Mouse (Mus musculus) forebrain, embryonic 15.5 days (tissue): ENCODE results near the gene Mnt. TPM values are rescaled to one million over a fixed set of nuclear protein-coding genes. Genes with fewer than 3 reads are reported as not detected.
A peak's percentile ranks its signal among the peaks of the same experiment; 100 is the strongest.

ENCODE experiments used
- ATAC-seq: fragments of 200-750 bp; cut with Nextera tagmentation; replicated peaks from 2 replicates; pipeline ENCODE4 v1.8.0; 2017; ENCODE audit warnings: mild to moderate bottlenecking, moderate TSS enrichment, moderate library complexity
- H3K27ac ChIP-seq: fragments of 300-500 bp; sonication (generic); replicated peaks from 2 replicates; pipeline ENCODE4 v1.5.1; 2015; ENCODE audit warnings: mild to moderate bottlenecking, inconsistent platforms
- H3K27me3 ChIP-seq: fragments of 300-500 bp; sonication (generic); 2 replicates; pipeline ENCODE4 v1.6.1; 2015; ENCODE audit warnings: inconsistent platforms
- H3K36me3 ChIP-seq: fragments of 300-500 bp; sonication (generic); 2 replicates; pipeline ENCODE4 v1.6.1; 2015; ENCODE audit warnings: mild to moderate bottlenecking, inconsistent platforms
- H3K4me1 ChIP-seq: fragments of 300-500 bp; sonication (generic); 2 replicates; pipeline ENCODE4 v1.6.1; 2015; ENCODE audit warnings: inconsistent platforms
- H3K4me2 ChIP-seq: fragments of 300-500 bp; sonication (generic); replicated peaks from 2 replicates; pipeline ENCODE4 v1.6.1; 2015; ENCODE audit warnings: mild to moderate bottlenecking, inconsistent platforms
- H3K4me3 ChIP-seq: fragments of 300-500 bp; sonication (generic); 2 replicates; pipeline ENCODE4 v1.5.1; 2015; ENCODE audit warnings: mild to moderate bottlenecking, inconsistent platforms
- H3K9ac ChIP-seq: fragments of 300-500 bp; sonication (generic); replicated peaks from 2 replicates; pipeline ENCODE4 v1.6.1; 2015; ENCODE audit warnings: mild to moderate bottlenecking, inconsistent platforms
- H3K9me3 ChIP-seq: fragments of 300-500 bp; sonication (generic); 2 replicates; pipeline ENCODE4 v1.6.1; 2016; ENCODE audit warnings: inconsistent platforms
- WGBS: fragments of 180-500 bp; shearing (Covaris S2); methylation state at CpG from one replicate; pipeline ENCODE4 v1.1.7; 2015; ENCODE audit warnings: mixed read lengths; 5-methylcytosine and 5-hydroxymethylcytosine counted together
- polyA plus RNA-seq: library from polyadenylated mRNA; unstranded; fragments of >200 nt; fragmentation: Nextera tagmentation; extraction: Ambion mirVana; gene quantifications from 2 replicates; pipeline ENCODE4 v1.2.1, GENCODE M21; 2015

The Mnt gene
- polyA plus RNA-seq, 1 experiment from 2014 or later, result 10.0 TPM

DNA sequence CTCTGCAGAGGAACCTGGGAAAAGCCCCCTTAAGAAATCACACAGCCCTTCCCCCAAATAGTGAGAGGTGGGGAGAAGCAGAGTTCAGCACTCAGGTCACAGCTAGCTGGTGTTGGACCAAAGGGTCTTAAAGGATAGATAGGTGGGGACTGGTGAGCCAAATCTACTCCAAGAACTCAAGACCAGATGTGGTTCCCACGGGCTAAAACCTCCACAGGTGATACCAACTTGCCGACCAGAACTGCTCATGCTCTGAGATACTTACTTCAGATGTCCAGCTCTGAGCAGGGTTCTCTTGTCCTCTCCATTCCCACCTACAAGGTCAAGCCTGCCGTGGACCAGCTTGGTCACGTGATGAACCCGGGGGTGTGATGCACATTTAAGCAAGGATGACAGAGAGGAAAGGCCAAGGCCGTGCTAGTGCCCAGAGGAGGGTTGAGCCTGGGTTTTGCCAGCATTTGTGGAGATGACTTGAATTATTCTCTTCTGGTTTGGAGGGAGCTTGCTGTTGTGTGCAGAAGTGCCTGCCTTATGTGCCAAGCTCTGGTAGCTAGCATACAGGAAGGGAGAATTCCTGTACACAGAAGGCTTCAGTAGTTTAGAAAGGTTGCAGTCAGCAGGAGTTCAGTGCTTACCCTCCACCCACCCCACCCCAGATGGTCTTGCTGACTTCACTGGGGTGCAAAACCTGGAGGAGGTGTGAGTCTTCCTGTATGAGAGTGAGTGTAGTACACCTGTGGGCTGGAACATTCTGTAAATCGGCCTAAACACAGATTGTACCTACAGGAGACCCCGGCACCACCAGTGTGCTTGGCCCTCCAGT is 3.0 kb downstream of the Mnt start:
- Histone ChIP-seq H3K4me1 (peaks cover 57% of the 10 kb centered on the region), H3K27ac (no peak overlapping the region; the same call in 1 of the 2 replicates), H3K9ac (peak overlapping the region; percentile 94; the same call in 1 of the 2 replicates), H3K36me3 (0 out of 2 replicates have a peak, but pooled peaks cover 4% of the 10 kb centered on the region), H3K4me3 (peak overlapping the region; percentile 76), H3K9me3 (no peaks in the 10 kb centered on the region), H3K27me3 (no peaks in the 10 kb centered on the region), H3K4me2 (peak overlapping the region; percentile 90)
- 87% methylated on average over 8 of the region's 8 CpGs for WGBS
- ATAC-seq, result no peak

- Histone ChIP-seq H3K9me3 (no peaks in the 10 kb centered on the region), H3K36me3 (0 out of 2 replicates have a peak, but pooled peaks cover 4% of the 10 kb centered on the region), H3K4me1 (peaks cover 57% of the 10 kb centered on the region), H3K27me3 (no peaks in the 10 kb centered on the region), H3K27ac (peak overlapping the region; percentile 35; the same call in 1 of the 2 replicates), H3K4me3 (no peak overlapping the region), H3K4me2 (no peak overlapping the region), H3K9ac (no peak overlapping the region)
- no peak for ATAC-seq
- whole genome bisulfite sequencing, result 64% methylated on average over 1 of the region's 1 CpGs
Observed at GRCm38 (mm10) chr11:74834359-74834638, 3.6 kb downstream of the Mnt start.

GRCm38 (mm10) chr11:74834650-74835277 is 4.0 kb downstream of the Mnt start:
- H3K4me2 ChIP-seq, result no peak overlapping the region
- H3K27ac ChIP-seq, result peak overlapping the region; percentile 35; the same call in 1 of the 2 replicates
- H3K4me3 ChIP-seq, result no peak overlapping the region
- H3K27me3 ChIP-seq, result no peaks in the 10 kb centered on the region
- H3K36me3 ChIP-seq, result 0 out of 2 replicates have a peak, but pooled peaks cover 4% of the 10 kb centered on the region
- H3K4me1 ChIP-seq, result peaks cover 55% of the 10 kb centered on the region
- no peaks in the 10 kb centered on the region for H3K9me3 ChIP-seq
- no peak overlapping the region for H3K9ac ChIP-seq
- ATAC-seq, result no peak
- WGBS, result 62% methylated on average over 5 of the region's 5 CpGs

GRCm38 (mm10) chr11:74835593-74836224 is 5.0 kb downstream of the Mnt start:
- H3K9ac ChIP-seq, result no peak overlapping the region
- no peaks in the 10 kb centered on the region for H3K27me3 ChIP-seq
- no peak overlapping the region for H3K27ac ChIP-seq
- 81% methylated on average over 6 of the region's 6 CpGs for WGBS
- peaks cover 54% of the 10 kb centered on the region for H3K4me1 ChIP-seq
- no peak overlapping the region for H3K4me3 ChIP-seq
- no peak for ATAC-seq
- 0 out of 2 replicates have a peak, but pooled peaks cover 4% of the 10 kb centered on the region for H3K36me3 ChIP-seq
- H3K4me2 ChIP-seq, result no peak overlapping the region
- H3K9me3 ChIP-seq, result no peaks in the 10 kb centered on the region

DNA sequence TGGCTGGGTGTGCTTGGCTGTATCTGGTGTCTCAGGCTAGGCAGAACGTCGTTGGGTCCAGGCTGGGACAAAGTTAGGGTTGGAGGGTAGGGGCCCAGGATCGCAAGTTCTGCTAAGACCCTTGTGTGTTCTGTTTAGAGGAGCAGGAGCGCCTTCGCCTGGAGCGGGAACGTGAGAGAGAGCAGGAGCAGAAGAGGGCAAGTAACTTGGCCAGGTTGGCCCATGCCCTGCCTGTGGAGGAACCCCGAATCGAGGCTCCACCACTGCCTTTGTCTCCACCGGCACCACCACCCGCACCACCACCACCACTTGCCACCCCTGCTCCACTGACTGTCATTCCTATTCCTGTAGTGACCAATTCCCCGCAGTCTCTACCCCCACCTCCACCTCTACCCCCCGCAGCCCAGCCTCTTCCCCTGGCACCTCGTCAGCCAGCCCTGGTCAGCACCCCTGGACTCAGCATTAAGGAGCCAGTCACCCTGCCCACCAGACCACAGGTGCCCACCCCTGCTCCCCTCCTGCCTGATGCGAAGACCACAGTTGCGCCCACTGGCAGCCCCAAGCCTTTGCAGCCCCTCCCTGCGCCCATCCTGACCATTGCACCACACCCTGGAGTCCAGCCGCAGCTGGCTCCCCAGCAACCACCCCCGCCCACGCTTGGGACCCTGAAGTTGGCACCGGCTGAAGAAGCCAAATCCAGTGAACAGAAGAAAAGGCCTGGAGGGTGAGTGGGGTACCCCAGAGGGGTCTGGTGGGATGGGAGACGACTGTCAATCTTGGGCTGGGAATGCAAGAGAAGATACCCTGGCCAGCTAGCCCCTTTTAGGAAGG is 5.7 kb downstream of the Mnt start:
- Histone ChIP-seq H3K4me3 (no peak overlapping the region), H3K27me3 (no peaks in the 10 kb centered on the region), H3K27ac (no peak overlapping the region), H3K36me3 (0 out of 2 replicates have a peak, but pooled peaks cover 4% of the 10 kb centered on the region), H3K9ac (no peak overlapping the region), H3K4me2 (no peak overlapping the region), H3K9me3 (no peaks in the 10 kb centered on the region), H3K4me1 (peaks cover 54% of the 10 kb centered on the region)
- no peak for ATAC-seq
- 89% methylated on average over 22 of the region's 22 CpGs for WGBS

DNA sequence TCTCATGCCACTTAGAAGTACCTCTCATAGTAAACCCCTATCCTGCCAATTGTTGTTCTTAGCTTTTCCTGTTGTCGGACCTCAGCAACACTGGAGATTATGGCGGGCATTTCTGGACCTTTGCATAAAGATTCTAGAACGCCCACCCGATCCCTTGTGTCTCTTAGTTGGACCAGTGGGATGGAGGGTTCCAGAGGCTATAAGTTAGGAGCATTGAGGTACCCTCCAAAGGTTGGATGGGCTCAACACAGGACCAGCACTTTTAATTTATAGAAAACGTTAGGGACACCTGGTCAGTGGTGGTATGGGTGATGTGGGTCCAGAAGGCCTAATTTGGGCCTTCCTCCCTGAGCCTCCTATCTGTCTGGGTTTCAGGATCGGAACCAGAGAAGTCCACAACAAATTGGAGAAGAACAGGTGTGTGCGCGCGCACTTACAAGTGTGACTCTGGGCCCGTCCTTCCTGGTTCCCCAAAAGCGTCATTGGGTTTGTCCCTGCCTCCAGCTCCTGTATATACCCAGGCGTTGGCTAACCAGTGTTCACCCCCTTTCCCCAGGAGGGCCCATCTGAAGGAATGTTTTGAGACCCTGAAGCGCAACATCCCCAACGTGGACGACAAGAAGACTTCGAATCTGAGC is 6.5 kb downstream of the Mnt start:
- Histone ChIP-seq H3K36me3 (peaks cover 7% of the 10 kb centered on the region; the same call in 1 of the 2 replicates), H3K9ac (peak overlapping the region; percentile 50), H3K4me3 (peak overlapping the region; percentile 55), H3K27me3 (no peaks in the 10 kb centered on the region), H3K4me1 (peaks cover 53% of the 10 kb centered on the region), H3K4me2 (peak overlapping the region; percentile 87), H3K9me3 (no peaks in the 10 kb centered on the region), H3K27ac (peak overlapping the region; percentile 91)
- ATAC-seq, result no peak
- WGBS, result 45% methylated on average over 16 of the region's 16 CpGs

DNA sequence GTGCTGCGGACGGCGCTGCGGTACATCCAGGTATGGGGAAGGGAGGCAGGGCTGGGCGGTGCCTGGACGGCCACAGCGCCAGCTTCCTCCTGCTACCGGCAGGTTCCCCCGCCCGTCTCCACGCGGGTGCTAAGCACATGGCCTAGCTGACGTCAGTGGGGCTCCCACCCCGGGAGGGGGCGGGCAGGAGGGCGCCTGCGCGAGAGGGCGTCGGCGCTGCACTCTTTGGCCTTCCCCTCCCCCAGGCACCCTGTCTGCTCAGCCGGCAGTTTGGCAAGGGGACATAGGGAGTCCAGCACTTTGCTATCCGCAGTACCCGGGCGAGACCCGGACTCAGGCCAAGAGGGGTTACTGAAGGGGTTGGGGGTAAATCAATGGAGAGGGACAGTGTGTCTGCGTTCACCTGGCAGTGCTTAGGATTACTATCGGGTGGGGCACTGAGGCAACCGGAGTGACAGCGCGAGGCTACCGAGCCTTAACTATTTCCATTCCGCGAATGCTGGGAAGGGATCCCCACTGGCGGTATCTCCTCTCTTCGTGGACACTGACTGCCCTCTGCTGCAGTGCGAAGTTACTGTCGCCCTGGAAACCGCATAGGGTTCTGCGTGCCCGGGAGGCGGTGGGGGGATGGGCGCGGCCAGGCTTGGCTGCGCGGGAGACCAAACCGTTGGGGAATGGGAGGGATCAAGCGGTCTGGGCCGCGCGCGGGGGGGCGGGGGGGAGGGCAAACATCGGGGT is 7.1 kb downstream of the Mnt start:
- no peaks in the 10 kb centered on the region for H3K9me3 ChIP-seq
- WGBS, result under 1% methylated on average over 54 of the region's 54 CpGs
- H3K27me3 ChIP-seq, result no peaks in the 10 kb centered on the region
- H3K9ac ChIP-seq, result peak overlapping the region; percentile 50
- H3K4me1 ChIP-seq, result peaks cover 46% of the 10 kb centered on the region
- H3K27ac ChIP-seq, result peak overlapping the region; percentile 91
- peaks cover 14% of the 10 kb centered on the region for H3K36me3 ChIP-seq
- H3K4me3 ChIP-seq, result peak overlapping the region; percentile 55
- peak overlapping the region; percentile 87 for H3K4me2 ChIP-seq
- peak; percentile 70 for ATAC-seq

GRCm38 (mm10) chr11:74838441-74838840 is 7.7 kb downstream of the Mnt start:
- Histone ChIP-seq H3K4me1 (peaks cover 41% of the 10 kb centered on the region), H3K4me3 (peak overlapping the region; percentile 55), H3K4me2 (peak overlapping the region; percentile 87), H3K9me3 (no peaks in the 10 kb centered on the region), H3K9ac (peak overlapping the region; percentile 50), H3K36me3 (peaks cover 19% of the 10 kb centered on the region), H3K27me3 (no peaks in the 10 kb centered on the region), H3K27ac (peak overlapping the region; percentile 91)
- peak; percentile 68 for ATAC-seq
- WGBS, result under 1% methylated on average over 35 of the region's 35 CpGs

DNA sequence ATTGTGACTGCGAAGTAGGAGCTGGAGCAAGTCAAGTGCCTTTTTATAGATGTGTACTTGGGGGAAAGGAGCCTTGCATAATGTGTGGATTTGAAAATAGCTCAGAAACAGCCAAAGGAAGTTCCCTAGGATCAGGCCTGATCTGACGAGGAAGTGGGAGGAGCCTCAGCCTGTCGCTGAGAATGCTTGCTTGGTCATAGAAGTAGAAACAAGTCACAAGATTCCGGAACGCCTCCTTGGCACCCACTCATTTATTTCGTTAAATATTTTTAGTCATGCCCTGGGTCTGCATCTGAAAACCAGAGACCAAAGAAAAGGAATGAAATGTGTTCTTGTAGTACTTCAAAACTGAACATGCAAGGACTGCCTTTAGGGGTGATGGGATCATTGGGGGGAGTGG is 8.3 kb downstream of the Mnt start:
- Histone ChIP-seq H3K4me1 (peaks cover 35% of the 10 kb centered on the region), H3K36me3 (peaks cover 24% of the 10 kb centered on the region), H3K9me3 (no peaks in the 10 kb centered on the region), H3K4me3 (peak overlapping the region; percentile 55), H3K4me2 (peak overlapping the region; percentile 87), H3K9ac (no peak overlapping the region), H3K27me3 (no peaks in the 10 kb centered on the region), H3K27ac (peak overlapping the region; percentile 91; the same call in 1 of the 2 replicates)
- 50% methylated on average over 6 of the region's 6 CpGs for WGBS
- ATAC-seq, result no peak

- no peak overlapping the region for H3K4me3 ChIP-seq
- H3K9me3 ChIP-seq, result no peaks in the 10 kb centered on the region
- ATAC-seq, result no peak
- no peaks in the 10 kb centered on the region for H3K27me3 ChIP-seq
- H3K9ac ChIP-seq, result no peak overlapping the region
- H3K4me2 ChIP-seq, result no peak overlapping the region
- H3K36me3 ChIP-seq, result peaks cover 34% of the 10 kb centered on the region
- no peak overlapping the region for H3K27ac ChIP-seq
- peaks cover 29% of the 10 kb centered on the region for H3K4me1 ChIP-seq
- 93% methylated on average over 19 of the region's 19 CpGs for WGBS
Observed at GRCm38 (mm10) chr11:74839860-74840715, 9.4 kb downstream of the Mnt start.
